Mouse (Mus musculus) heart, postnatal 0 days (tissue): ENCODE measurements at regions not wholly inside any gene's neighbourhood (a gene's known extent, or its start where the extent isn't known, plus 50 kb on each side); places are given as distances from the start of the nearest gene placed in this dataset.

ENCODE experiments used
- CTCF ChIP-seq: IDR thresholded peaks from 2 replicates; pipeline ENCODE4 v1.5.1; 2016; ENCODE audit warnings: antibody characterized with exemption, control low read depth, low read depth
- EP300 ChIP-seq: IDR thresholded peaks from 2 replicates; pipeline ENCODE4 v1.6.1; 2016; ENCODE audit warnings: antibody characterized with exemption, low read depth

DNA sequence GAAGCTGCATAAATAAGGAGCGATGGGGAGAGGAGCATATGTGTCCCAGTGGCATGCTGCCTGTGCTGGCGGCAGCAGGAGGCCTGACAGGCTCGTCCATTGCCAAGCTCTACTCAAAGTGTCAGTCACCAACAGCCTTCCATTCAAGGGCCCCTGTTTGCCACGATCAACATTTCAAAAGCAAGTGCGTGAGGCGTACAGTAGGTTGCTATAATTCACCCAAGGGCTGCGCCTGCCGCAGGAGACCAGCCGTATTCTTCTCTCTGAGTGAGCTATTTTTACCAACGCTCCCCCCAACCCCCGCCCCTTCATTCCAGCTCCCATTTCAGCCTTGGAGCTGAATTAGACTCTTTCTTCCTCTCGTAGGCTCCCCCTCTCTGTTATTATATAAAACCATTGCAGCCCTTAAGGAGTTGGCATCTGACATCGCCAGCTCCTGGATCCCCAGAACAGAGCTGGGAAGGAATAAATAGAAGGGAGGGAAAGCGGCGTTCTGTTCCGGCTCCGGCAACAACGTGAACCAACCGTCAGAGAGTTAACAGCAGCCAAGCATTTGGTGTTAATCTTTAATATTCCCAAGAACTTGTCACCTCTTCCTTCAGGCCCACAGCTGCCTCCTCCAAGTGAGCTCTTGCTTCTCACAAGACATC is 59.5 kb upstream of the Ctnnb1 start:
- no peak for TF ChIP-seq CTCF
- TF ChIP-seq EP300, result no peak
